ENCODE assay signal across 23 mouse cellular contexts in genomic region chr1:93521491-93521890, GRCm38 (mm10). TPM values are rescaled to one million over a fixed set of nuclear protein-coding genes. Genes with fewer than 3 reads are reported as not detected.
DNase-seq lines count a peak whose midpoint lies in the region; ATAC-seq and TF ChIP-seq lines count a peak whose summit lies in the region.
"Had no signal": no experiment of that assay in that cellular context is flagged by ENCODE, and none has a peak within 500 bp of the region (broad histone marks: within the 10 kb centered on the region; RNA-seq: fewer than 3 reads in every experiment).

No protein-coding gene starts in this region.

- 59% methylated on average over 2 of the region's 2 CpGs for WGBS in kidney, embryonic 14.5 days
- 50% methylated on average over 2 of the region's 2 CpGs for WGBS in kidney, postnatal 0 days

- H3K27me3 ChIP-seq in kidney, embryonic 14.5 days (ENCODE audit: control insufficient read depth, insufficient read depth, low read length), result no peaks in the 10 kb centered on the region
- H3K27me3 ChIP-seq in kidney, postnatal 0 days (ENCODE audit: insufficient read depth, low read length), result no peaks in the 10 kb centered on the region
- H3K27me3 ChIP-seq: embryonic facial prominence, embryonic 13.5 days; forebrain, embryonic 12.5 days; hindbrain, embryonic 13.5 days; limb, embryonic 13.5 days; midbrain, embryonic 12.5 days had no signal

- H3K27ac ChIP-seq in kidney, embryonic 14.5 days (ENCODE audit: low read depth, low read length), result no peak overlapping the region
- peak overlapping the region; percentile 51 for H3K27ac ChIP-seq in kidney, postnatal 0 days
- H3K27ac ChIP-seq: embryonic facial prominence, embryonic 13.5 days; forebrain, embryonic 12.5 days; hindbrain, embryonic 13.5 days; limb, embryonic 13.5 days; midbrain, embryonic 12.5 days had no signal

- H3K4me2 ChIP-seq in kidney, embryonic 14.5 days (replicated peaks; ENCODE audit: low read depth, low read length), result no peak overlapping the region
- no peak overlapping the region for H3K4me2 ChIP-seq in kidney, postnatal 0 days (ENCODE audit: low read length)
- H3K4me2 ChIP-seq: embryonic facial prominence, embryonic 13.5 days; forebrain, embryonic 12.5 days; hindbrain, embryonic 13.5 days; limb, embryonic 13.5 days; midbrain, embryonic 12.5 days had no signal

- no peak for ATAC-seq in kidney, embryonic 14.5 days (ENCODE audit: low FRiP score, low TSS enrichment)
- ATAC-seq in kidney, postnatal 0 days (replicated peaks; ENCODE audit: low FRiP score, low read depth), result peak; percentile 86
- ATAC-seq: CD4-positive, CD25-positive, alpha-beta regulatory T cell, adult 4 months had no signal

- H3K4me1 ChIP-seq in kidney, embryonic 14.5 days (ENCODE audit: control insufficient read depth, insufficient read depth, low read length), result no peaks in the 10 kb centered on the region
- 0 out of 2 replicates have a peak, but pooled peaks cover 4% of the 10 kb centered on the region for H3K4me1 ChIP-seq in kidney, postnatal 0 days (replicated peaks; ENCODE audit: insufficient read depth, low read length)
- H3K4me1 ChIP-seq: forebrain, embryonic 12.5 days; hindbrain, embryonic 13.5 days; limb, embryonic 13.5 days; midbrain, embryonic 12.5 days had no signal

- H3K9me3 ChIP-seq in kidney, embryonic 14.5 days (ENCODE audit: control insufficient read depth, low read length), result no peaks in the 10 kb centered on the region
- no peaks in the 10 kb centered on the region for H3K9me3 ChIP-seq in kidney, postnatal 0 days (replicated peaks; ENCODE audit: low read length)
- H3K9me3 ChIP-seq: embryonic facial prominence, embryonic 13.5 days; forebrain, embryonic 12.5 days; hindbrain, embryonic 13.5 days; limb, embryonic 13.5 days; midbrain, embryonic 12.5 days had no signal

- no peaks in the 10 kb centered on the region for H3K36me3 ChIP-seq in kidney, embryonic 14.5 days (ENCODE audit: control insufficient read depth, insufficient read depth, low read length)
- 0 out of 2 replicates have a peak, but pooled peaks cover 4% of the 10 kb centered on the region for H3K36me3 ChIP-seq in kidney, postnatal 0 days (ENCODE audit: insufficient read depth, low read length)
- H3K36me3 ChIP-seq: forebrain, embryonic 12.5 days; hindbrain, embryonic 13.5 days; midbrain, embryonic 12.5 days had no signal

- no peak for TF ChIP-seq CTCF in kidney, postnatal 0 days (IDR thresholded peaks at IDR 0.05; ENCODE audit: low read depth)

- H3K4me3 ChIP-seq in kidney, embryonic 14.5 days (ENCODE audit: low read length), result no peak overlapping the region
- H3K4me3 ChIP-seq in kidney, postnatal 0 days (replicated peaks; ENCODE audit: low read depth, low read length), result no peak overlapping the region
- H3K4me3 ChIP-seq: embryonic facial prominence, embryonic 13.5 days; erythroblast, embryonic 14.5 days; forebrain, embryonic 12.5 days; hindbrain, embryonic 13.5 days; limb, embryonic 13.5 days; midbrain, embryonic 12.5 days had no signal

- H3K9ac ChIP-seq in kidney, embryonic 14.5 days (ENCODE audit: low read depth, low read length), result no peak overlapping the region
- peak overlapping the region; percentile 37; the same call in 1 of the 2 replicates for H3K9ac ChIP-seq in kidney, postnatal 0 days (ENCODE audit: low read depth, low read length)
- H3K9ac ChIP-seq: embryonic facial prominence, embryonic 13.5 days; forebrain, embryonic 12.5 days; hindbrain, embryonic 13.5 days; limb, embryonic 13.5 days; midbrain, embryonic 12.5 days had no signal

- peak; percentile 37 for DNase-seq in kidney, adult 11 months
- DNase-seq in kidney, adult 18-20 months, result peak; percentile 40
- no peak for DNase-seq in kidney, postnatal 0 days (ENCODE audit: low spot score)
- peak; percentile 54 for DNase-seq in yolk sac, embryonic 10.5 days (ENCODE audit: low spot score)
- no peak for DNase-seq in spleen, postnatal 36 days (ENCODE audit: low spot score in 2 of 2)
- DNase-seq in retina, postnatal 1 day, result no peak
- DNase-seq: adrenal gland, postnatal 25 days; cerebellum, adult 8-10 months; cerebellum, postnatal 36 days; embryo, embryonic 11 days; gastrocnemius, postnatal 36 days; layer of hippocampus, postnatal 36 days; lung, adult 18-20 months; lung, postnatal 10 days; thymus, postnatal 36 days had no signal

RNA-seq across cellular contexts. Expression of gene Farp2, which starts 9.6 kb away (rescaled TPM):
- 6.2 and 7.5 TPM in 2 replicates for polyA plus RNA-seq in kidney, embryonic 14.5 days (2014; fragmentation: Nextera tagmentation; extraction: Ambion mirVana)
- 8.0 and 9.1 TPM in 2 replicates for polyA plus RNA-seq in kidney, postnatal 0 days (2015; fragmentation: Nextera tagmentation; extraction: Ambion mirVana)
- polyA plus RNA-seq: erythroblast, embryonic 14.5 days had no signal

RNA-seq across cellular contexts. Expression of gene Hdlbp, which starts 42.9 kb away (rescaled TPM):
- 128 and 161 TPM in 2 replicates for polyA plus RNA-seq in kidney, embryonic 14.5 days (2014; fragmentation: Nextera tagmentation; extraction: Ambion mirVana)
- 151 and 160 TPM in 2 replicates for polyA plus RNA-seq in kidney, postnatal 0 days (2015; fragmentation: Nextera tagmentation; extraction: Ambion mirVana)

Comparison
In these comparisons a context has a peak if more than half of its experiments do, and no peak if none do; other contexts are left out.
1. DNase-seq: peak in kidney, adult 11 months (single experiment), kidney, adult 18-20 months (single experiment) and yolk sac, embryonic 10.5 days (single experiment); none in kidney, postnatal 0 days (single experiment), spleen, postnatal 36 days (0 of 2) and retina, postnatal 1 day (single experiment).